Mouse (Mus musculus) monocyte, adult 59 days (primary cell): ENCODE results near the gene Gm20883. TPM values are rescaled to one million over a fixed set of nuclear protein-coding genes. Genes with fewer than 3 reads are reported as not detected.

Source experiments
- total RNA-seq, 2 experiments: library from RNA; stranded (reverse); gene quantifications; one replicate each; pipeline ENCODE4 v1.2.4; 2023

The Gm20883 gene
- not detected for total RNA-seq

GRCm38 (mm10) chrY:50607951-50608350 is at the start of gene Gm20883:
Gene Gm20883, plus strand, starts transcription at chrY:50608251.

